20 mouse cellular contexts compared by ENCODE assay signal in genomic region chr12:86374286-86374685, GRCm38 (mm10). TPM values are rescaled to one million over a fixed set of nuclear protein-coding genes. Genes with fewer than 3 reads are reported as not detected.
"Had no signal": no experiment of that assay in that cellular context is flagged by ENCODE, and none has a peak within 500 bp of the region (broad histone marks: within the 10 kb centered on the region; RNA-seq: fewer than 3 reads in every experiment).

No protein-coding gene starts in this region.

- H3K27ac ChIP-seq: midbrain, embryonic 10.5 days; neural tube, embryonic 13.5 days; neural tube, embryonic 15.5 days had no signal

- H3K4me2 ChIP-seq: lung, embryonic 14.5 days; neural tube, embryonic 13.5 days; neural tube, embryonic 15.5 days had no signal

- DNase-seq: lung, adult 18-20 months; lung, embryonic 14.5 days; lung, postnatal 10 days; lung, postnatal 4 days; midbrain, embryonic 14.5 days; retina, postnatal 1 day; right cerebral cortex, adult 18-20 months; right cerebral cortex, postnatal 25 days; right cerebral cortex, postnatal 4 days; spleen, adult 18-20 months; thymus, adult 18-20 months; thymus, postnatal 14 days; thymus, postnatal 36 days had no signal

- H3K36me3 ChIP-seq: midbrain, embryonic 10.5 days; neural tube, embryonic 13.5 days; neural tube, embryonic 15.5 days had no signal

- H3K9ac ChIP-seq: lung, embryonic 14.5 days; neural tube, embryonic 13.5 days; neural tube, embryonic 15.5 days had no signal

- ATAC-seq: midbrain, embryonic 16.5 days had no signal

- H3K4me3 ChIP-seq: midbrain, embryonic 10.5 days; myocyte; neural tube, embryonic 13.5 days; neural tube, embryonic 15.5 days had no signal

- H3K9me3 ChIP-seq: midbrain, embryonic 10.5 days; neural tube, embryonic 13.5 days; neural tube, embryonic 15.5 days had no signal

RNA-seq across cellular contexts. Expression of gene Esrrb, which starts 13.4 kb away (rescaled TPM):
- total RNA-seq: megakaryocyte, adult 5-6 weeks; megakaryocyte-erythroid progenitor cell, adult 5-6 weeks had no signal
